Comparison of ENCODE assay signal across 8 mouse cellular contexts in genomic region chr7:29039604-29039984, GRCm38 (mm10). TPM values are rescaled to one million over a fixed set of nuclear protein-coding genes. Genes with fewer than 3 reads are reported as not detected.
DNase-seq lines count a peak whose midpoint lies in the region; ATAC-seq and TF ChIP-seq lines count a peak whose summit lies in the region.

No protein-coding gene starts in this region.

- 3% methylated on average over 11 of the region's 11 CpGs for WGBS in hindbrain, embryonic 10.5 days
- WGBS in lung, embryonic 15.5 days, result under 1% methylated on average over 11 of the region's 11 CpGs
- WGBS in thymus, adult 2 months, result 1% methylated on average over 11 of the region's 11 CpGs

- peak; percentile 65; the same call in 1 of the 2 replicates for ATAC-seq in frontal cortex, adult (ENCODE audit: low TSS enrichment)
- peak; percentile 64 for ATAC-seq in lung, embryonic 15.5 days (ENCODE audit: borderline replicate concordance, extremely low read depth, low FRiP score, low TSS enrichment)

- H3K27me3 ChIP-seq in hindbrain, embryonic 10.5 days (ENCODE audit: insufficient read depth, poor library complexity, severe bottlenecking), result no peaks in the 10 kb centered on the region
- no peaks in the 10 kb centered on the region; the same call in 1 of the 2 replicates for H3K27me3 ChIP-seq in lung, embryonic 15.5 days
- H3K27me3 ChIP-seq in thymus, adult 2 months (ENCODE audit: control insufficient read depth, insufficient read depth, low read length), result no peaks in the 10 kb centered on the region

- 0 out of 2 replicates have a peak, but pooled peaks cover 5% of the 10 kb centered on the region for H3K9me3 ChIP-seq in hindbrain, embryonic 10.5 days
- no peaks in the 10 kb centered on the region for H3K9me3 ChIP-seq in lung, embryonic 15.5 days

- no peak for TF ChIP-seq CTCF in thymus, adult 2 months (IDR thresholded peaks at IDR 0.05; ENCODE audit: borderline replicate concordance, control insufficient read depth, extremely low read depth, insufficient read depth, low read length, poor library complexity)

- H3K4me3 ChIP-seq in hindbrain, embryonic 10.5 days, result peak overlapping the region; percentile 55
- H3K4me3 ChIP-seq in lung, embryonic 15.5 days, result peak overlapping the region; percentile 36
- peak overlapping the region; percentile 16; the same call in 1 of the 2 replicates for H3K4me3 ChIP-seq in thymus, adult 2 months (ENCODE audit: control insufficient read depth, insufficient read depth, low read length)

- peak overlapping the region; percentile 86 for H3K27ac ChIP-seq in hindbrain, embryonic 10.5 days
- 0 out of 2 replicates have a peak overlapping the region, but pooled peaks have one; percentile 10 for H3K27ac ChIP-seq in lung, embryonic 15.5 days
- H3K27ac ChIP-seq in thymus, adult 2 months (ENCODE audit: control insufficient read depth, insufficient read depth, low read length), result no peak overlapping the region

- H3K36me3 ChIP-seq in hindbrain, embryonic 10.5 days, result no peaks in the 10 kb centered on the region
- no peaks in the 10 kb centered on the region for H3K36me3 ChIP-seq in lung, embryonic 15.5 days
- H3K36me3 ChIP-seq in thymus, adult 2 months (ENCODE audit: control insufficient read depth, insufficient read depth, low read length), result no peaks in the 10 kb centered on the region

- DNase-seq in Muller cell, postnatal 12 days (ENCODE audit: inconsistent ontology term), result peak; percentile 89
- peak; percentile 69 for DNase-seq in cerebellum, adult 9-11 months
- DNase-seq in hindbrain, embryonic 10.5 days (ENCODE audit: low spot score), result peak; percentile 89
- peak; percentile 99 for DNase-seq in layer of hippocampus, adult 9-10 months (ENCODE audit: low spot score)
- peak; percentile 46 for DNase-seq in ovary, adult 18-20 months (ENCODE audit: low spot score)
- DNase-seq in thymus, adult 2 months, result peak; percentile 87

- peak overlapping the region; percentile 75 for H3K4me2 ChIP-seq in lung, embryonic 15.5 days

- no peak for TF ChIP-seq POLR2A in thymus, adult 2 months (IDR thresholded peaks at IDR 0.05; ENCODE audit: control insufficient read depth, extremely low read depth, insufficient read depth, low read length, poor library complexity)

- H3K4me1 ChIP-seq in hindbrain, embryonic 10.5 days (replicated peaks), result peaks cover 31% of the 10 kb centered on the region
- H3K4me1 ChIP-seq in lung, embryonic 15.5 days, result peaks cover 31% of the 10 kb centered on the region
- peaks cover 10% of the 10 kb centered on the region for H3K4me1 ChIP-seq in thymus, adult 2 months (replicated peaks; ENCODE audit: control insufficient read depth, insufficient read depth, low read length)

- peak overlapping the region; percentile 34; the same call in 1 of the 2 replicates for H3K9ac ChIP-seq in lung, embryonic 15.5 days

RNA-seq across cellular contexts. Expression of gene Map4k1, which starts 57.7 kb away (rescaled TPM):
- 8.8 and 9.0 TPM in 2 replicates for polyA plus RNA-seq in hindbrain, embryonic 10.5 days (2016; fragmentation: Nextera tagmentation; extraction: Ambion mirVana)
- polyA plus RNA-seq in lung, embryonic 15.5 days (2015; fragmentation: Nextera tagmentation; extraction: Ambion mirVana), result 7.4 and 9.8 TPM in 2 replicates
- polyA plus RNA-seq in thymus, adult 2 months (2012; rRNA removed), result 155 and 164 TPM in 2 replicates

RNA-seq across cellular contexts. Expression of gene Eif3k, which starts 57.9 kb away (rescaled TPM):
- 426 and 432 TPM in 2 replicates for polyA plus RNA-seq in hindbrain, embryonic 10.5 days (2016; fragmentation: Nextera tagmentation; extraction: Ambion mirVana)
- polyA plus RNA-seq in lung, embryonic 15.5 days (2015; fragmentation: Nextera tagmentation; extraction: Ambion mirVana), result 360 and 364 TPM in 2 replicates
- polyA plus RNA-seq in thymus, adult 2 months (2012; rRNA removed), result 362 and 396 TPM in 2 replicates

Comparison
In these comparisons a context has a peak if more than half of its experiments do, and no peak if none do; other contexts are left out.
1. DNase-seq: peak in every context shown above with its lines; median percentile 99 in layer of hippocampus, adult 9-10 months; 89 in Muller cell, postnatal 12 days; 89 in hindbrain, embryonic 10.5 days; 87 in thymus, adult 2 months; 69 in cerebellum, adult 9-11 months; 46 in ovary, adult 18-20 months.
2. RNA of gene Map4k1, which starts 57.7 kb away (polyA plus RNA-seq): 155 to 164 TPM in thymus, adult 2 months; 7.4 to 9.8 TPM in lung, embryonic 15.5 days and 8.8 to 9.0 TPM in hindbrain, embryonic 10.5 days; every median in the first group is over 10 times any median in the second.
3. Peak in every context shown above with its lines, with median percentiles within 50 percentile points of each other: H3K4me3 ChIP-seq.